Mouse (Mus musculus): ENCODE measurements around the gene Greb1.

Gene Greb1

GRCm38 (mm10) chr12:16634075-16634813 lies 166.4 kb downstream of the Greb1 start:
- no peak for DNase-seq (ENCODE audit: low read depth)

- no peak for DNase-seq (ENCODE audit: low read depth)
Measured at GRCm38 (mm10) chr12:16633235-16633634, 167.5 kb downstream of the Greb1 start.

- no peak for DNase-seq (ENCODE audit: low read depth)
Measured at GRCm38 (mm10) chr12:16631423-16631822, 169.3 kb downstream of the Greb1 start.

GRCm38 (mm10) chr12:16630866-16631185 lies 169.9 kb downstream of the Greb1 start:
- no peak for DNase-seq (ENCODE audit: low read depth)

- no peak for DNase-seq (ENCODE audit: low read depth)
Measured at GRCm38 (mm10) chr12:16630152-16630865, 170.4 kb downstream of the Greb1 start.
